Mouse (Mus musculus) heart, adult 18-20 months (tissue): ENCODE data around the gene Zfp689. TPM values are rescaled to one million over a fixed set of nuclear protein-coding genes. Genes with fewer than 3 reads are reported as not detected.
A peak's percentile ranks its signal among the peaks of the same experiment; 100 is the strongest.
"Not testable (repeated sequence)": the region's sequence is repeated elsewhere in the genome, so short reads cannot be mapped to it uniquely, and the experiment has no call there.

ENCODE experiments used
- DNase-seq, 2 experiments: peaks; one replicate each; pipeline ENCODE4 v3.0.0; 2021 to 2022; ENCODE audit warnings: mixed read lengths in 1 of 2
- total RNA-seq, 2 experiments: library from RNA; stranded (reverse); gene quantifications; 2 replicates each; pipeline ENCODE4 v1.2.3; 2021

The Zfp689 gene
- total RNA-seq, 2 experiments from 2014 or later: 1.3 TPM

DNA sequence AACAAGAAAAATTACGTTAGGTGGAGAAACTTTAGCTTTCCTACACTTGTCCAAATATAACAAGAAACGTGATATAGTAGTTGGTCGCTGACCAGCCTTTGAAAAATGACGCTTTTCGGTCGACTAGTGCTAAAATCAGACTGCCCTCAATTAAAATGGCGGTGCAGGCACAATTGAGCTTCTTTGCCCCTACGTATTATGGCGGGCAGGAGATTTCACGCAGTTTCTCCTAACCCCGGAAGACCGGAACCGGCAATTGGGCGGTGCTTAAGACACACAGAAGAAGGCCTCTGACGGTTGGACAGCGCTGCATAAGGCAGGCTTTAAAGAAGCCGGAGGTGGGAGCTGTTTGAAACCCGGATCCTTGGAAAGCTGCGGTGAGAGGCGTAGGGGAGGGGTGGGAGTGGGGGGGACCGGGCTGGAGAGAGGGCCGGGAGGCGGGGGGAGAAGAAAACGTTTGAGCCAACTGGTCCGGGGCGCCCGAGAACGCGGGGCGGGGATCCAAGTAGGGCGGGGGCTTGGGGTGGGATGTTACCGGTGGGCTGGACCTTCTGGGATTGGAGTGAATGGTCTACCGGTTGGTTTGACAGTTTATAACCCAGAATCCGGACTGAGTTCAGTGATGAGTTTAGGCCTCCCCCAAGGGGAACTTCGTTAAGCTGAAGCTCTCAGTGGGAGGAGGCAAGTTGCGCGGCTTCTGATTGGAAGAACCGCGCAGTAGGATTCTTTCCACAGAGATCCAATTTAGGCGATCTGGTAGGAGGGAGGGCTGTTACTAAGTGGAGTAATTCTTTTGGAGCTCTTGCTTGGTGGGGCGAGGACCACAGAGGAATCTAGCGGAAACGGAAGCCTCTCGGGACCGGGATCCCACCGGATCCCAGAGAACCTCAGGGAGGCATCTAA lies 22.0 kb upstream of the Zfp689 start:
- DNase-seq: peak; percentile 94 to 97

DNA sequence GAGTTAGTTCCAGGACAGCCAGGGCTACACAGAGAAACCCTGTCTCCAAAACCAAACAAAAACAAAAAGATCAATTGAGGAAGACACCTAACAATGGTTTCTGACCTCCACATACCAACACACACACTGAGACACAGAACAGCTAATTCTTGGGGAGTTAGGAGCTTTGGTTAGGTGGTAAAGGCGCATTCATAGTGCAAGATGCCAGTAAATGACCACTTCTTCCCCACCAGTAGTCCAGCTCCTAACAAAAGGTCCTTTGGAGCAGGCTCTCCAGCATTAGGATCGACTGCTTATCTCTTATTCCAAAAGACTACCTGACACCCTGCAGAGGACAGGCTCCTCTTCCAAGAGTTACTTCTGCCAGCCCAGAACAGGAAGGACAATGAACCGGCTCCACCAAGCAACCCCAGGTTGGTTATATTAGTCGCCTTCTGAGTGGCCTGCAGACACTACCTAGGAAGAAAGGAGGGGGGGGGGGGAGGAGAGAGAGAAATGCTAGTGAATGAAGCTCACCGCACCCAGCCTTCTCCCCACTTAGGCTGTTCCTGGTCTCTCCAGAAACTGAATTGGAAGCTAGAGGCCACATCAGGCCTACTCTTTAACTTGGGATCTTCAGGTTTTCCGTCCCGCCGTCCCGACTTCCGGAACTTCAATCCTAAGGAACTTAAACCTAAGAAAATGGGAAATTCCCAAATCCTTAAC lies 21.2 kb upstream of the Zfp689 start:
- DNase-seq: peak; percentile 21 to 61

DNA sequence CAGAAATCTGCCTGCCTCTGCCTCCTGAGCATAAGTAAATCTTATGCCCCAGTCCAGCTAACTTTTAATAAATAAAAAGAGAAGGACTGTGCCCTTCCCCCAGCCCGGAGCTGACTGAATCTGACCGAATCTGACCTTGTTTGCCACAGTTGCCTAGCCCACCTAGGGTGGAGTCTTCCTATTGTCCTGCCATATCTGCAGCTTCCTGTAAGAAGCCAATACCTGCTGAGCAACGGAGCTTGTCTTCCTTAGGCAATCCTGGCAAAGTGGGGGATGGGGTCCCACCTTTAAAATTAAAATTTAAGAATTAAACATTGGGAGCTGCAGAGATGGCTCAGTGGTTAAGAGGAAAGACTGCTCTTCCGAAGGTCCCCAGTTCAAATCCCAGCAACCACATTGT lies 17.6 kb upstream of the Zfp689 start:
- DNase-seq: no peak

DNA sequence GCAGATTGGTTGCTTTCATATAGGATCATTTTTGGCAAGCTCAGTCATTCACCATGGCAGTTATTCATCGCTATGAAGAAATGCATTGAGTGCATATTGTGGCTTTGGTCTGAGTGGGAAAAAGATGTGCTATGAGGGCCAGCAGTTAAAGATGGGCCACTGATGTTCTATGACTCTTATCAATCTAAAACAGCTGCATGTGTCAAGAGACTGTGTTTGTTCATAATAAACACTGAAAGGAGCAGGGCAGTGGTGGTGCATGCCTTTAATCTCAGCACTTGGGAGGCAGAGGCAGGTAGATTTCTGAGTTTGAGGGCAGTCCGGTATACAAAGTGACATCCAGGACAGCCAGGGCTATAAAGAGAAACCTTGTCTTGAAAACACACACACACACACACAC lies 16.7 kb upstream of the Zfp689 start:
- DNase-seq: not testable (repeated sequence)

DNA sequence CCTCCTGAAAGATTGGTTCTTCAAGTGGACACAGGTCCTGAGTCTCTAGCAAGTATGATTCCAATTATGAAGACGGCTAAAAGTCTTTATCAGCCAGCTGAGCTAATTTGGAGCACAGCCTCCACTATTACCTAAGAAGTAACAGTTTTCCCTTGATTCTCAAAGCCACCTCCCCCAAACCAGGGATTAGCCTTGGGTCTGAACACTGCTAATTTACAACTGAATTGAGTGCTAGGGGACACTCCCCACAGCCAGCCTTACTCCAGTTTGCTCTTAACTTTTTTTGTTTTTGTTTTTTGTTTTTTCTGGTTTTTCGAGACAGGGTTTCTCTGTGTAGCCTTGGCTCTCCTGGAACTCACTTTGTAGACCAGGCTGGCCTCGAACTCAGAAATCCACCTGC lies 16.2 kb upstream of the Zfp689 start:
- DNase-seq: no peak

DNA sequence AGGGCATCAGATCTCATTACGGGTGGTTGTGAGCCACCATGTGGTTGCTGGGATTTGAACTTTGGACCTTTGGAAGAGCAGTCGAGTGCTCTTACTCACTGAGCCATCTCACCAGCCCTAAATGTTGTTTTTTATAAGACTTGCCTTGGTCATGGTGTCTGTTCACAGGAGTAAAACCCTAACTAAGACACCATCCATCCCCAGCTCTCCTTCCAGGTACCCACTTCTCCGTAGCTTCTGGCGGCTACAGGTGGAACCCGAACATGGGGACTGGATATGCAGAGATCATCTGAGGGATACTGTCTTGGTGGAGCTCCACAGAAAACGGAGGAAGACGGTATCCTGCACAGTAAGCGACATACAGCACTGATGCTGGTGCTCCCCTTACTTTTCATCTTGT lies 10.4 kb upstream of the Zfp689 start, which contains the start of gene Prr14:
Prr14 (plus strand) TSS at position 301 of the 400 bp plus-strand sequence.
- not testable (repeated sequence) for DNase-seq

DNA sequence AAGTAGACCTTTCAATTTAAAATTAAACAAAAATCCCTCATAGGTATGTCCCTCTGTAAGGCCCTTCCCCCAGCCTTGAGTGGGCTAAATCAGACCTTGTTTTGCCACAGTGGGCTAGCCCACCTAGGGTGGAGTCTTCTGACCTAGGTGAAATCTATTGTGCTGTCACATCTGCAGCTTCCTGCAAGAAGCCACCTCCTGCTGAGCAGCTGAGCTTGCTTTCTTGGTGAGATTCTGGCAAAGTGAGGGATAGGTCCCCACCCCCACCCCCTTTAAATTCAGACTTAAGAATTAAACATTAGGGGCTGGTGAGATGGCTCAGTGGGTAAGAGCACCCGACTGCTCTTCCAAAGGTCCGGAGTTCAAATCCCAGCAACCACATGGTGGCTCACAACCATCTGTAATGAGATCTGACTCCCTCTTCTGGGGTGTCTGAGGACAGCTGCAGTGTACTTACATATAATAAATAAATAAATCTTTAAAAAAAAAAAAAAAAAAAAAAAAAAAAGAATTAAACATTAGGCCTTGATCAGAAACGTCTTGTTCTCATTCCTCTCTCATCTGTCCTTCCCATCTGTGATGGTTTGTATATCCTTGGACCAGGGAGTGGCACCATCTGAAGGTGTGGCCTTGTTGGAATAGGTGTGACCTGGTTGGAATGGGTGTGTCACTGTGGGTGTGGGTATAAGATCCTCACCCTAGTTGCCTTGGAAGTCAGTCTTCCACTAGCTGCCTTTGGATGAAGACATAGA lies 9.6 kb upstream of the Zfp689 start:
- DNase-seq: not testable (repeated sequence)

DNA sequence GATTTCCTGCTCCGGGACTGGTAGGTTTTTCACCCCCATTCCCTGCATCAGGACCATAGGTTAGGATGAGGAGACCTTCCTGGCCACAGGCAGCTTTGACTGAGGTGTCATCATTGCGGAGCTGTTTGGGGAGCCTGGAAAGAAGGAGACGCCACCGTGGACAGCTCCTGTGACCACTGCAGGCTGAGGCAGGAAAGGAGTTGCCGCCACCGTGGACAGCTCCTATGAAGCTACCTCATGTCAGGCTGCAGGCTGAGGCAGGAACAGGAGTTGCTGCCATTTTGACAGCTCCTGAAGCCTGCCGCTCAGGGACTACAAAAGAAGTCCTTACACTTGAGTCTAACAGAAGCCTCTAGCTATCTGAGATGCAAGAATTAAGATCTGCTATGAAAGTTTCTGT lies 5.9 kb upstream of the Zfp689 start:
- DNase-seq: no peak

DNA sequence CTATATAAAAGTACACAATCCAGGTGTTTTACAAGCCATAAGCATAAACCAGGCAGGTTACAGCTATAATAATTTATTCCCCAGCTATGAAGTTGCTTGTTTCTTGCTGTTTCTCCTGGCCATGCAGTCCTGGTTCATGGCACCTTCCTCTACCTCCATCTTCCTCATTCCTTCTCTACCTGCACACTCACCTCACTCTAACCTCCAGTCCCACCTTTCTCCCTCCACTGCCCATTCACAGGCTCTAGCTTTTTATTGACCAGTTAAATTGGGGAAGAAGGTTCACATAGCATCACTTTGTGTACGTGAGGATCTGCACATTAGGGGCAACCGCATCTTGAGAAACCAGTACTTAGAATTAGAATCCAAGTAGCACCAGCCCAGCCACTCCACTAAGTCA lies 4.1 kb upstream of the Zfp689 start:
- DNase-seq: no peak

DNA sequence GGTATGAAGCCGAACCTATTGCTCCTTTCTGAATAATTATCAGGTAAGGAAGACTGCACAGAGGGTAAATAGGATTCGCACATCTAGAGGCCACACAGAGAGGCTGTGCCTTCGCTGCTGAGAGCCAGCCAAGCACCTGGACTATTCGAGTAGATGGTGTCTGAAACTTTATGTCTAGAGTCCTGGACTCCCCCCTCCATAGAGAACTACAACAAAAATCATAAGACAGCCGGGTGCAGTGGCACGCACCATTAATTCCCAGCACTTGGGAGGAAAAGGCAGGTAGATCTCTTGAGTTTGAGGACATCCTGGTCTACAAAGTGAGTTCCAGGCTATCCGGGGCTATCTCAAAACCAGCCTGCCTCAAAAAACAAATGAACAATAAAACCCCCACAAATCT lies 1.0 kb upstream of the Zfp689 start:
- no peak for DNase-seq

DNA sequence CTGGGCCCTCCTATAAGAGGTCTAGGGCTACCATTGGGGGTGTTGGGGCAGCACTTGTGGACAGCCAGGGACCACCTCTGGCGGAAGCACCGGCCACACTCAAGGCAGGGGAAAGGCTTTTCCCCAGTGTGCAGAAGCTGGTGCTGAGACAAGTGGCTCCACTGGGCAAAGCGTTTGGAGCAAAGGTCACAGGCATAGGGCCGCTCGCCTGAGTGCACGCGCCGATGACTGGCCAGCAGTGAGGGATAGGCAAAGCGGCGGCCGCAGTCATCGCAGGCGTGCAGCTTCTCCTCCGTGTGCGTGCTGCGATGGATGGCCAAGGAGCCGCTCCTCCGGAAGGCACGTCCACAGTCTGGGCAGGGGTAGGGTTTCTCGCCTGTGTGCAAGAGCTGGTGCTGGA lies 5.0 kb downstream of the Zfp689 start:
- no peak for DNase-seq

DNA sequence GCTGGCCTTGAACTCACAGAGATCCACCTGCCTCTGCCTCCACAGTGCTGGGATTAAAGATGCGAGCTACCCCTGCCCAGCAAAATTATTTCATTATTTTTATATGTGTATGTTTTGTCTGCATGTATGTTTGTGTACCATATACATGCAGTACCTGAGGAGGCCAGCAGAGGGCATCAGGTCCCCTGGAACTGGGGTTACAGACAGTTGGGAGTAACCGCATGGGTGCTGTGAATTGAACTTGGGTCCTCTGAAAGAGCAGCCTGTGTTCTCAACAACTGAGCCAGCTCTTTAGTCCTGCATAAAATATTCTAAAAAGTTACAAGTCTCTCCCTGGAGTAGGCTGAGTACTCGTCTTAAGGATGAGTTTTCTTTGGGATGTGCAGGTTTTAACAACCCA lies 11.2 kb downstream of the Zfp689 start:
- no peak for DNase-seq

DNA sequence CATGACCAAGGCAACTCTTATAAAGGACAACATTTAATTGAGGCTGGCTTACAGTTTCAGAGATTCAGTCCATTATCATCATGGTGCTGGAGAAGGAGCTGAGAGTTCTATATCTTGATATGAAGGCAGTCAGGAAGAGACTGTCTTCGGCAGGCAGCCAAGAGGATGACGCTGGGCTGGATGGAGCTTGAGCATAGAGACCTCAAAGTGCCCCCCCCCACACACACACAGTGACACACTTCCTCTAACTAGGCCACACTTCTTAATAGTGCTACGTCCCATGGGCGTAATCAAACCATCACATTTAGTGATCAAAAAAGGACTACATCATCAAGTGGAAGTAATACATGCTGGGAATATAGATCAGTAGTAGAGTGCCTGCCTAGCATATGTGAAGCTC lies 13.8 kb downstream of the Zfp689 start:
- DNase-seq: no peak

DNA sequence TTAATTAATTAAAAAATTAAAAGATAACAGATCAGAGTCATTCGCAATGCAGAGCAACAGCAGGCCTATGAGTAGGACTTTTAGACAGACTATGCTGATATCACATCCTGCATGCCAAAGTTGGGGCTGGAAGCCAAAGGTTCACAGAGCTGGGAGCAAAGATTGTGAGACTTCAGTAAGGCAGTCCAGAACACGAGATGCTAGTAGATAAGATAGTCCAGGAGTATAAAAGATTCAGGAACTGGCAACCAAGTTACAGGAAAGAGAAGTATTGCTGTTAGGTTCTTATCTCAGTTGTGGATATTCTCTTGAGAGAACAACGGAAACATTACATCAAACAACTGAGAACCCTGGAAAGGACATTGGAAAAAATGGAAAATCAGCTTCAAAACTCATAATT lies 22.6 kb downstream of the Zfp689 start:
- DNase-seq: peak; percentile 57 to 68

DNA sequence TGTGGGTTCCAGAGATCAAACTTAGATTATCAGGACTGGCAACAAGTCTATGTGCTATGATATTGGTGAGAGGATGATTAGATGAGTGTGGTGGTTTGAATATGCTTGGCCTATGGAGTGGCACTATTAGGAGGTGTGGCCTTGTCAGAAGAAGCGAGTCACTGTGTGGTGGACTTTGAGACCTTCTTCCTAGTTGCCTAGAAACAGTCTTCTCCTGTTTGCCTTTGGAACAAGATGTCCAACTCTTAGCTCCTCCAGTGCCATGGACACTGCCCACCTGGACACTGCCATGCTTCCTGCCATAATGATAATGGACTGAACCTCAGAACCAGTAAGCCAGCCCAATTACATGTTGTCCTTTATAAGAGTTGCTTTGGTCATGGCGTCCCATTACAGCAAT lies 23.0 kb downstream of the Zfp689 start:
- no peak for DNase-seq

DNA sequence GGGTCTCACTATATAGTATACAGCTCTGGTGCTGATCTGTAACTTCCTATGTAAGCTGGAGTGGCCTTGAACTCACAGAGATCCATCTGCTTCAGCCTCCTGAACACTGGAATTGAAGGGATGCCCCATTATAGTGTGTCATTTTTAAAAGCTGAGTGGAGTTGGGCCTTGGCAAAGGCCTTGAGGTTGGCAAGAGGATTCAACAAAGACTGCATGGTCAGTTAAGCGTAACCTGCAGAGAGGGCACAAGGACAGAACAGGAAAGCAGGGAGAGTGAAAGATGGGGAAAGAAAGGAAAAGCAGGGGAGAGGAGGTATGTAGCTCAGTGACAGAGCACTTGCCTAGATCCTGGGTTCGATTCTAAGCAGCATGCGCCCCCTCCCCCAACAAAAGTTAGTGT lies 23.7 kb downstream of the Zfp689 start:
- no peak for DNase-seq

DNA sequence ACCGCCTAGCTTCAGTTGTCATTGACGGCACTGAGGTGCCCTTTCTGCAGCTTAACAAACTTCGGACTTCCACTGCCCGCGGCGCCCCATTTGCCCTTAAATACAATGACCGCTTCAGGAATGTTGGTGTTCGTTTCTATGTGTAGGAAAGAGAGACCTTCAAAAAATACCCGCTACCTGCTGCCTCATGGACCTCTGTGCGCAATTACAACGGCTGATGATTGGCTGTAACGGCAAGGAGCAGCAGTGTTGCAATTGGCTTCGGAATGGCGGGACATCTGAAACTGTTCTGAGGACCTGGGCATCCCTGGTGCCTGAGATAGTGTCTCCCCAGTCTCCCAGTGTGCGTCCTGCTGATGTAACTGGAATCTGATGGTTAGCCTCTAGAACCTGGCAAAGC lies 26.7 kb downstream of the Zfp689 start:
- peak in 1 of 2 experiments; percentile 20 for DNase-seq

DNA sequence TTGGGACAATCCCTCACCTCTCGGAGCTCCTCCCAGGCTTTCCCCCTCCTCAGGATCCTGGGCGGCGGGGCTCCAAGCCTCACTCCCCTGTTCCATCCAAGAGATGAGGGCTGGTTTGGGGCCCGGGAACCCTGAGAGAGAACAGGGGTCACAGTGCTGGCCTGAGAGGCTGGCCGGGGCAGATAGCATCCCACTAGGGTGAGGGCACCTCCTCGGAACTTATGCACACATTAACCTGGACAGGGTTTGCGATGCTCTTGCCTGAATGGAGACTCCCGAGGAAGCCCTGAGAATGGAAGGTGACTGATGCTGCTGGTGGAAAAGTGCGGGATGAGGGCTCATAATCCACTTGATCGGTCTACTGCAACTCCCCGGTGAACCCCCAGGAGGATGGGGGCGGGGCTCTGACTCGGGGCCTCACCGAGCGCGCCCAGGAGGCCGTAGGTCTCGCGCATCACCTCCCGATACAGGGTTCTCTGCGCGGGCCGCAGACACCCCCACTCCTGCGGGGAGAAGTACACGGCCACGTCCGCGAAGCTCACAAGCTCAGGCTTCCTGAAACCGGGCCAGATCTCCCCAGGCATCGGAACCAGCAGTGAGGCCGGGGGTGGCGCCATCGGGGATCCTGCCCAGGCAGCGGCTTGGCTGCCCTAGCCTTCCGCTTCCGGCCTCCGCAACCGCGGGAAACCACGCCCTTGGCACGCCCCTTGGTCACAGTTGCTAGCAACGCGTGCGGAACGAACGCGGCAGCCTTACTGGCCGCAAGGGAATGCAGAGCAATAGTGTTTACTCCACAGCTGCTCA lies 27.4 kb downstream of the Zfp689 start, which contains the start of gene Zfp688:
Zfp688 (minus strand) TSS at position 681 of the 804 bp plus-strand sequence.
- DNase-seq: peak; percentile 97 to 98

DNA sequence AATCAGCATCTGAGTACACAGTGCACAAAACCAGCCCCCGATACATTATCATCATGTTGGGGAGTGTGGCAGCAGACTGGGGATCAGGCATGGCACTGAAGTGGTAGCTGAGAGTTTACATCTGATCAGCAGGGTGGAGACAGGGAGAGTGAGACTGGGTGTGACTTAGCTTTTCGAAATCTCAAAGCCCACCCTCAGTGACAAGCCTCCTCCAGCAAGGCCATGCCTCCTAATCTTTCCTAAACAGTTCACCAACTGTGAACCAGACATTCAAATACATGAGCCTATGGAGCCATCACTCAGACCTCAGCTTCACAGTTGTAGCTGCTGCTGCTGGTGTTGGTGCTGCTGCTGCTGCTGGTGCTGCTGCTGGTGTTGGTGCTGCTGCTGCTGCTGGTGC lies 37.5 kb downstream of the Zfp689 start:
- no peak for DNase-seq

DNA sequence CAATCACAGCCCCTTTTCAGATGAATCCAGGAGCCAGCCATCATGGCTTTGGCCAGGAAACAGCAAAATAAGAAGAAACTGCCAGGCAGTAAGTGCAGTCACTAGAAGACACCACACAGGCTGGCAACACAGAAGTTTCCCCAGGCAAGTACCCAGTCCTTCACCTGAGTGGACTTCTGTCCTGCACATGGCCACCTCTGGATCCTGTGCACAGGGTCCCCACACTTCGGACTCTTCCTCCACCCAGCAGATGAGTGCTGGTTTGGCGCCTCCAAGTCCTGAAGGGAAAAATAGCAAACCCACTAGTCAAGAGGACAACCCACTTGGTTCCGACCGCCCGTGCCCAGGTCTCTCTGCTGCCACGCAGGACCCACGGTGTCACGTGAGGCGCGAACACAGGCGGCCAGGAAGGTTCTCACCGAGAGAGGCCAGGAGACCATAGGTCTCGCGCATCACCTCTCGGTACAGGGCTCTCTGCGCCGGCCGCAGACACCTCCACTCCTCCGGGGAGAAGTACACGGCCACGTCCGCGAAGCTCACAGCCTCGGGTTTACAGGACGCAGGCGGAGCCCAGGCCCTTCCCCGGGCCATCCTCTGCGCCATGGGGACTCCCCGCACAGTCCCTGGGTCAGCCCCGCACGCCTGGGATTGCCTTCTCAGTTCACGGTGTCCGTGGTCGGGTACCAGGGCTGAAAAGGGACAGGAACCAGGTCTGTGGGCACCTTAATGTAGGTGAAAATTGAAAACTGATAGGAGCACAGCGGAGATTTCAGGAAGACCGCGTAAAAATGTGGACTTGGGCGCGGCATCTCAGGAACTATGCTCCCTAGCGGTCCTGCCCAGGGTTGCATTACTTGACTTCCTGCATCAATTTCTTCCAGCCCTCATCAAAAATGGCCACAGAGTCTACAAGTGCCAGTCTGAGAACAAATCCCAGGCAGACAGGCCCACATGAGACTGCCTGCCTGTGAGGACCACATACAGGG lies 42.7 kb downstream of the Zfp689 start, which contains the start of gene Zfp764:
Zfp764 (minus strand) TSS at position 821 of the 986 bp plus-strand sequence.
- DNase-seq: peak; percentile 91 to 95
